Mouse (Mus musculus) layer of hippocampus, postnatal 36 days (tissue): Measurements from ENCODE around the gene Rpl36a. TPM values are rescaled to one million over a fixed set of nuclear protein-coding genes. Genes with fewer than 3 reads are reported as not detected.
"Not testable (repeated sequence)": the region's sequence is repeated elsewhere in the genome, so short reads cannot be mapped to it uniquely, and the experiment has no call there.

ENCODE experiments used
- DNase-seq, 2 experiments: peaks; one replicate each; pipeline ENCODE4 v3.0.0; 2022
- total RNA-seq, 2 experiments: library from RNA; stranded (reverse); gene quantifications; 2 replicates each; pipeline ENCODE4 v1.2.3; 2021

Gene Rpl36a
- total RNA-seq, result 100 to 1,000 TPM; 147 TPM

DNA sequence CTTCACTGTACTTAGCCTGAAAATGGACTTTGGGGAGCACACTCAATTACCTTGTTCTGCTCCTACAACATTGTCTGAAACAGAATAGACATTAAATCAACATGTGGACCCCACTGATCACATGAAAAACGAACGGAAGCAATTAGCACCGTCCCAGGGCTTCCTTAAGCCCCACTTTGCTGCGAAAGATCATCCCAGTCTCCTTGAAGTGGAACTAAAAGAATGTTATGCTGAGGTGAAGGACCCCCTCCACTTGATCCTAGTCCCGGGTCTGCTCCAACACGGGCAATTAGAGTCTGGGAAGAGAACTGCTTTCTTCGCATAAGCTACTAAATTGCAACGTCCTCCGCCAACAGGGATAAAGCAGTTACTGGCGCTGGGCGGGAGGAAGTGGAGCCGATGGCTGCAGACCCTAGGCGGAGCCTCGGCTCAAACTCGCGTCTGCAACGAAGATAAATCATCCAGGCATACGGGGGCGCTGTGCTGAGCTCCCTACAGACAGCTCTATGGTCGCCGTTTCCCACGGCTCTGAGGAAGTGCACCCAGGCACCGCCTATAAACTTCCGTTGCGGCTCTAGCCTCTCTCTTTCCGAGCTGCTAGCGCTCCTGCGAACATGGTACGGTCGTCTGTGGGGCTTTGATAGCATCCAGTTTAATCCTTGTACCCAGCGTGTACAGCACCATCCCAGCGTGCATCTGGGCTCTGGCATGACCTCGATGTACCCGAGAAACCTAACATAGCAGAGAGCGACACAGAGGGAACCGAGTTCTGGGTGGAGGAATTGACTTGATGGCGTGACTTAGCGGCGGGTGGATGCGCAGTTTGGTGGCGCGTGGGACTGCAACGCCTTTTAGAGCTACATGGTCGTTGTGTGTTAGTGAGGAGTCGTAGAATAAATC lies at the start of gene Rpl36a:
Rpl36a (plus strand) TSS at position 552 of the 900 bp plus-strand sequence.
- DNase-seq, result peak; percentile 84 to 86

DNA sequence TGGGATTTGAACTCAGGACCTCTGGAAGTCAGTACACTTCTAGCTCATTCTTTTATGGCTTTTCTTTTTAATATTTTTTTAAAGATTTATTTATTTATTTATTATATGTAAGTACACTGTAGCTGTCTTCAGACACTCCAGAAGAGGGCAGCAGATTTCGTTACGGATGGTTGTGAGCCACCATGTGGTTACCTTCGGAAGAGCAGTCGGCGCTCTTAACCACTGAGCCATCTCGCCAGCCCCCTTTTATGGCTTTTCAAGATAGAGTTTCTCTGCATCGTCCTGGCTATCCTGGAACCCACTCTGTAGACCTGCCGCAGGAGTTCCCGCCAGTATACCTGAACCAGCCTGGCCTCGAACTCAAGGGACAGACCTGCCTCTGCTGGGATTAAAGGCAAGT lies 45.7 kb upstream of the Rpl36a start:
- not testable (repeated sequence) for DNase-seq

DNA sequence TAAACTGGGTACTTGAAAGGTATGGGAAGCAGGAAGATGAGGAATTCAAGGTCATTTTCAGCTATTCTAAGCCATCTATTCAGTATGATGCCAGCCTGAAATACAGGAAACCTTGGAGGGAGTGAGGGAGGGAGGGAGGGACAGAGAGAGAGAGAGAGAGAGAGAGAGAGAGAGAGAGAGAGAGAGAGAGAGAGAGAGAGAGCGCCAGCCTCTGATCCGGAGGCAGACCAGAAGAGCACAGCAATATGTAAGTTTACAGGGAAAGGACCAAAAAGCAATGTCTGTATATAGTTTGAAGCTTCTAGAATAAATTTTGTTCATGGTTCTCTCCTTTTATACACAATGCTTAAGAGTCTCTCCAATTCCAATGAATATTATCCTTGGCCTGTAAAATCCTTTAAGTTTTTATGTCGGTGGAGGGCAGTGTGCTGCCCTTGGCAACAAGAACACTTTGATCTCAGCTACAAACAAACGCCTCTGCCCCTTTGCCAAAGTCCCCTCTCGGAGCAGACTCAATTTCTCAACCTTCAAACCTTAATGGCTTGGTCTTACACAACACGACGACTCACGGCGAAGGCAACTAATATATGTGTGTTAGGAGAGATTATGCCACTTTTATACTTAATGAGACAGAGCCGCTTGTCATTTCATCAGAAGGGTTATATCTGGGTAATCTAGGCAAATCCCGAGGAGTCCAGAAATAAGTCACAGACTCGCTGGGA lies 44.9 kb upstream of the Rpl36a start:
- DNase-seq, result no peak

DNA sequence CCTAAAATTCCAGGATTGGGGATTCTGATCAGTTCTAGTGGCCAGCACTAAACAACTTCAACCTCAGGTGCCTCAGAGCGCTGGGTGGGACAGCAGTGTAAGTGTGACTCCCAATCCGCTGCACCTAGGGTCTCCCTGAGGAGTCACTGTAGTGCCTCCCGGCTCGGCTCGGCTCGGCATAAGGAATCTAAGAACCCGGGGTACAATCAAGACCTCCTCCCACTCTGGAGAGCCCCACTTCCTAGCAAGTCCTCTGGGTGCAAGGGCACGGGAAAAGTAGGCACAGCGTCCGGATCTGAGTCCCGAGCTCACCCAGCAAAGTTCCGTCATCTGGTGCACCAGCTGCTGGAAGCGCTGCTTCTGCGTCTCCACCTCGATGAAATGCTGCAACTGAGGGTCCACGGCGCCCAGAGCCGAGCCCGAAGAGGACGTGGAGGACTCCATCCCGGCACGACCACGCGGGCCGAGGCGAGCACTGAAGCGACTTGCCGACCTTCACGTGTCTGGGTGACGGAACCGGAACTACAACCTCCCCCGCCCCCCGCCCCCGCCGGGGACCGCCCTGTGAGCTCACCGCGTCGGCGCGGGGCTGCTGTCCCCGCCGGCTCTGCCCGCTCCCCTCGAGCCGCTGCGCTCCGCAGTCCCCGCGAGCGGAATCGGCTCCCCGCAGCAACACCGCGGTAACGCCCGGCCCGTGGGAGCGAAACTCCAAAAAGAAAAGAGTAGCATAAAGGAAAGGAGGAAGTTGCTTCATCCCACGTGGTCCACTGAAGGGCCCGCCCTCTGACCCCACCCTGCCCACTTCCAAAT lies 44.1 kb upstream of the Rpl36a start, which contains the start of gene Timm8a1:
Timm8a1 (minus strand) TSS at position 721 of the 810 bp plus-strand sequence.
- DNase-seq, result peak; percentile 33 to 45

- no peak for DNase-seq
Observed at GRCm38 (mm10) chrX:134541955-134542308, 43.5 kb upstream of the Rpl36a start.

- DNase-seq, result no peak
Observed at GRCm38 (mm10) chrX:134547330-134547729, 38.1 kb upstream of the Rpl36a start.

GRCm38 (mm10) chrX:134550903-134551302 lies 34.6 kb upstream of the Rpl36a start:
- DNase-seq, result no peak

GRCm38 (mm10) chrX:134553326-134553725 lies 32.1 kb upstream of the Rpl36a start:
- no peak for DNase-seq

DNA sequence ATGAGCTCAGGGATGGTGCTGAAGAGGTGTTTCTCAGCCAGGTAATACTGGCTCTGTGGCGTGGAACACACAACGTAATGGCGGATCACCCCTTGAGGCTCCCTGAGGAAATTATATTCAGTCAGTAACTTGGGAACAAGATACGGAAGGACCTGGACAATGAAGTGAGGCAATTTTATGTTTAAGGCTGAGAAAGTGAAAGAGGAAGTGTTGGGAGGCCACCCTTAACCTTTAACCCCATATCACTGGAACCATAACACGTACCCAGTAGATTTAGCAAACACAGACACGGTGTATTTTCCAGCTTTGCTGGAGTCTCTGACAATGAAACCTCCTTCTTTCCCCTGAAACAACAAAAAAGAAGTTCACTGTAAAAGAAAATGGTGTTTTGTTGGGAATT lies 31.0 kb upstream of the Rpl36a start:
- DNase-seq, result no peak

GRCm38 (mm10) chrX:134564326-134564725 lies 21.1 kb upstream of the Rpl36a start:
- no peak for DNase-seq

- no peak for DNase-seq
Observed at GRCm38 (mm10) chrX:134566536-134567222, 18.8 kb upstream of the Rpl36a start.

GRCm38 (mm10) chrX:134577896-134578295 lies 7.6 kb upstream of the Rpl36a start:
- DNase-seq, result no peak

- no peak for DNase-seq
Observed at GRCm38 (mm10) chrX:134580528-134581305, 4.7 kb upstream of the Rpl36a start.

GRCm38 (mm10) chrX:134582270-134582669 lies 3.2 kb upstream of the Rpl36a start:
- DNase-seq, result no peak

- no peak for DNase-seq
Observed at GRCm38 (mm10) chrX:134582888-134583669, 2.4 kb upstream of the Rpl36a start, which contains the start of gene Btk. Gene Btk (minus strand): TSS chrX:134583570.

DNA sequence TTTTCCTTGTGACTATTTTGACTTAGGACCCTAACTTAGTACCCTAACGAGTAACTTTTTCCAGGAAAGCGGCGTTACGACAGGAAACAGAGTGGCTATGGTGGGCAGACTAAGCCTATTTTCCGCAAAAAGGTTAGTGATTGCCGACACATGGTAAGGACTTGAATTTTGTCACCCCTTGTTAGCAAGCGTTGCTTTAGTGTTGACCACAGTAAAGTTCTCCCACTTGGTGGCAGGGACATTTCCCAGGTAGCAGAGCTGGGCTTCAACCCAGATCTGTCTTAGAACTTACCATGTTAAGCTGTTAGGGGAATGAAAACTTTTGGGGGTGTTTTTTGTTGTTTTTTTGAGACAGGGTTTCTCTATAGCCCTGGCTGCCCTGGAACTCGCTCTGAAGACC lies 993 bp downstream of the Rpl36a start:
- no peak for DNase-seq

GRCm38 (mm10) chrX:134588261-134588660 lies 2.8 kb downstream of the Rpl36a start:
- DNase-seq, result no peak

DNA sequence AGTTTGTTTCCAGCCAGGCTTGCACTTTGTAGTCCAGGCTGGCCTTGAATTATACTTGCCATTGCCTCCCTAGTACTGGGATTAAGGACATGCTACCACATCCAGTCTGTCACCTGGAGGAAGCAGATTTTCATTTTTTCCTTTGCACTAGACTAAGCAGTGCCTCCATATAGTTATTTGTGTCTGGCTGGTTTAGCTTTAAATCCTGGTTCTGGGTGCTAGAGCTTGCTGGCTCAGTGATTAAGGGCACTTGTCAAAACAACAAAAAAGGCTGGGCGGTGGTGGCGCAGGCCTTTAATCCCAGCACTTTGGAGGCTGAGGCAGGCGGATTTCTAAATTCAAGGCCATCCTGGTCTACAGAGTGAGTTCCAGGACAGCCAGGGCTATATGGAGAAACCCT lies 3.5 kb downstream of the Rpl36a start:
- no peak for DNase-seq

DNA sequence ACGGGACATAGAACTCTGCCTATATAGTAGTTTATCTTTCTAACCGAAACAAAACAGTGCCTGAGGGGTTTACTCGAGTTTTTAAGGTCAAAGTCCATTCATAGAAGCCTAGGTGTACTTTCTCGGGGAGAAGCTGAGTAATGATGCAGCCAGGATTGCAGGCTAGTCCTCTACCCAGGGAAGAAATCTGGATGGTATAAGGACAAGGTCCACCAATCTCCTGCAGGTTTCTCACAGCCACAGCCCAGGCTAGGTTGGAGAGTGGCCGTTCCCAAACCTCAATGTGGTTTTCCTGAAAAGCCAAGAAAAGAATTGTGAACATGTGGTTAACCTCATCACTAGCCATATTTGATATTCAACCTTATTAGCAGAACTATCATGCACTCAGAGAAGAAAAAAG lies 4.4 kb downstream of the Rpl36a start:
- DNase-seq, result no peak

DNA sequence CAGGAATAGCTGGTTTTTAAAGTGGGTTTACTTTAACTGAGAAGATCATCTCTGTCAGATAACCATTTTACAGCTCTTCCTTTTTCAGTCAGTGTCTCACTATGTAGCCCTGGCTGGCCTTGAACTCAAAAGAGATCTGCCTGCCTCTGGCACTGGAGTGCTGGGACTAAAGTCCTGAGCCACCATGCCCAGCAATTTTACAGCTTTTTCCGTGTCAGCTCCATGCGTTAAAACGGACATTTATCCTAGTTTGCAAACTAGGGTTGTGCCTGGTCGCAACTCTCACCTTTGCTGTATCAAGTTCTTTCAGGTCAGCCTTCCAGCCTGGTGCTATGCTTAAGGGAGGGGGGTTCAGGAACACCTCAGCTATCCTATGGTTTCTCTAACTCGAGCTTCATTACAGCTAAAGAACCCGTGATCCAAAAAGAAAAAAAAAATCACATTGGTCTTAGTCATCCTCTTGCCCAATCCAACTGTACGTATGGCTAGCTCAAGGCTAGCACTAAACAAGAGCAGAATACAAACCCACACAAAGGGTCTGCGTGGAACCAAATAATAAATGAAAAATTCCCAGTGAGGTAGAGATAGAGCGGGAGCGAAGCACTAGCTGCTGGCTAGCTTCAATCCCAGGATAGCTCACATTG lies 14.6 kb downstream of the Rpl36a start:
- DNase-seq, result no peak
